Mouse (Mus musculus): Measurements from ENCODE around the gene Lap3. TPM values are rescaled to one million over a fixed set of nuclear protein-coding genes. Genes with fewer than 3 reads are reported as not detected.

The Lap3 gene
- 39.1 and 39.2 TPM in 2 replicates for polyA plus RNA-seq (2015; fragmentation: Nextera tagmentation; extraction: Ambion mirVana)

GRCm38 (mm10) chr5:45493191-45494092 lies at the start of gene Lap3:
Gene Lap3 (plus strand): TSS chr5:45493374.
- peak within 1 kb of the TSS; percentile 26; the same call in 1 of the 2 replicates for H3K27ac ChIP-seq (ENCODE audit: low read length)
- no peaks in the 10 kb centered on the region for H3K9me3 ChIP-seq (replicated peaks; ENCODE audit: control insufficient read depth, low read length)
- peaks cover 13% of the 10 kb centered on the region for H3K4me1 ChIP-seq (ENCODE audit: control insufficient read depth, low read depth, low read length)
- peak within 1 kb of the TSS; percentile 70 for H3K9ac ChIP-seq (ENCODE audit: low read depth, low read length)
- H3K4me2 ChIP-seq (ENCODE audit: low read depth, low read length), result peak within 1 kb of the TSS; percentile 96
- under 1% methylated on average over 77 of the region's 78 CpGs for WGBS (ENCODE audit: insufficient replicate concordance)
- H3K36me3 ChIP-seq (ENCODE audit: control insufficient read depth, insufficient read depth), result no peaks in the 10 kb centered on the region
- peak; percentile 96 for ATAC-seq (ENCODE audit: low read depth)
- peak within 1 kb of the TSS; percentile 72 for H3K4me3 ChIP-seq (ENCODE audit: low read depth, low read length)
- H3K27me3 ChIP-seq (ENCODE audit: control insufficient read depth, insufficient read depth, low read depth, low read length), result no peaks in the 10 kb centered on the region

GRCm38 (mm10) chr5:45444130-45444832 lies 48.9 kb upstream of the Lap3 start:
- Histone ChIP-seq H3K4me3 (ENCODE audit: low read depth, low read length) (no peak overlapping the region), H3K36me3 (ENCODE audit: control insufficient read depth, insufficient read depth) (peaks cover 2% of the 10 kb centered on the region), H3K9ac (ENCODE audit: low read depth, low read length) (no peak overlapping the region), H3K27ac (ENCODE audit: low read length) (peak overlapping the region; percentile 78), H3K4me1 (ENCODE audit: control insufficient read depth, low read depth, low read length) (peaks cover 12% of the 10 kb centered on the region), H3K4me2 (ENCODE audit: low read depth, low read length) (no peak overlapping the region), H3K27me3 (ENCODE audit: control insufficient read depth, insufficient read depth, low read depth, low read length) (no peaks in the 10 kb centered on the region), H3K9me3 (replicated peaks; ENCODE audit: control insufficient read depth, low read length) (no peaks in the 10 kb centered on the region)
- peak; percentile 70 for ATAC-seq (ENCODE audit: low read depth)
- WGBS (ENCODE audit: insufficient replicate concordance), result 64% methylated on average over 8 of the region's 8 CpGs

GRCm38 (mm10) chr5:45448676-45449075 lies 44.5 kb upstream of the Lap3 start:
- H3K27me3 ChIP-seq (ENCODE audit: control insufficient read depth, insufficient read depth, low read depth, low read length), result no peaks in the 10 kb centered on the region

GRCm38 (mm10) chr5:45449206-45449605 lies 44.0 kb upstream of the Lap3 start:
- peak overlapping the region; percentile 68; the same call in 1 of the 2 replicates for H3K9ac ChIP-seq (ENCODE audit: low read depth, low read length)
- H3K27ac ChIP-seq (ENCODE audit: low read length), result peak overlapping the region; percentile 81
- WGBS (ENCODE audit: insufficient replicate concordance), result 2% methylated on average over 8 of the region's 8 CpGs
- peak overlapping the region; percentile 69 for H3K4me3 ChIP-seq (ENCODE audit: low read depth, low read length)
- ATAC-seq (ENCODE audit: low read depth), result no peak
- peak overlapping the region; percentile 95 for H3K4me2 ChIP-seq (ENCODE audit: low read depth, low read length)
- H3K9me3 ChIP-seq (replicated peaks; ENCODE audit: control insufficient read depth, low read length), result no peaks in the 10 kb centered on the region
- peaks cover 16% of the 10 kb centered on the region for H3K4me1 ChIP-seq (ENCODE audit: control insufficient read depth, low read depth, low read length)
- H3K36me3 ChIP-seq (ENCODE audit: control insufficient read depth, insufficient read depth), result no peaks in the 10 kb centered on the region
- no peaks in the 10 kb centered on the region for H3K27me3 ChIP-seq (ENCODE audit: control insufficient read depth, insufficient read depth, low read depth, low read length)

More at GRCm38 (mm10) chr5:45448676-45449075, 44.5 kb upstream of the Lap3 start:
- Histone ChIP-seq H3K9me3 (replicated peaks; ENCODE audit: control insufficient read depth, low read length) (no peaks in the 10 kb centered on the region), H3K36me3 (ENCODE audit: control insufficient read depth, insufficient read depth) (no peaks in the 10 kb centered on the region), H3K4me1 (ENCODE audit: control insufficient read depth, low read depth, low read length) (peaks cover 16% of the 10 kb centered on the region), H3K4me2 (ENCODE audit: low read depth, low read length) (peak overlapping the region; percentile 95), H3K9ac (ENCODE audit: low read depth, low read length) (no peak overlapping the region; the same call in 1 of the 2 replicates), H3K27ac (ENCODE audit: low read length) (no peak overlapping the region), H3K4me3 (ENCODE audit: low read depth, low read length) (peak overlapping the region; percentile 69)
- no peak for ATAC-seq (ENCODE audit: low read depth)
- WGBS (ENCODE audit: insufficient replicate concordance), result 54% methylated on average over 5 of the region's 5 CpGs

- under 1% methylated on average over 70 of the region's 70 CpGs for WGBS (ENCODE audit: insufficient replicate concordance)
Measured at GRCm38 (mm10) chr5:45449831-45450716, 43.1 kb upstream of the Lap3 start, which contains the start of gene Qdpr. Gene Qdpr (minus strand): TSS chr5:45450236.

GRCm38 (mm10) chr5:45453451-45453850 lies 39.7 kb upstream of the Lap3 start, which contains the start of gene Clrn2:
Gene Clrn2 (plus strand): TSS chr5:45453751.
- ATAC-seq (ENCODE audit: low read depth), result no peak
- H3K36me3 ChIP-seq (ENCODE audit: control insufficient read depth, insufficient read depth), result no peaks in the 10 kb centered on the region
- WGBS (ENCODE audit: insufficient replicate concordance), result 62% methylated on average over 6 of the region's 6 CpGs
- H3K4me2 ChIP-seq (ENCODE audit: low read depth, low read length), result no peak within 1 kb of the TSS
- no peaks in the 10 kb centered on the region for H3K9me3 ChIP-seq (replicated peaks; ENCODE audit: control insufficient read depth, low read length)
- no peak within 1 kb of the TSS for H3K27ac ChIP-seq (ENCODE audit: low read length)
- H3K9ac ChIP-seq (ENCODE audit: low read depth, low read length), result no peak within 1 kb of the TSS
- H3K4me1 ChIP-seq (ENCODE audit: control insufficient read depth, low read depth, low read length), result peaks cover 11% of the 10 kb centered on the region
- no peaks in the 10 kb centered on the region for H3K27me3 ChIP-seq (ENCODE audit: control insufficient read depth, insufficient read depth, low read depth, low read length)
- no peak within 1 kb of the TSS for H3K4me3 ChIP-seq (ENCODE audit: low read depth, low read length)

More at GRCm38 (mm10) chr5:45449831-45450716, 43.1 kb upstream of the Lap3 start, which contains the start of gene Qdpr:
- Histone ChIP-seq H3K27ac (ENCODE audit: low read length) (peak within 1 kb of the TSS; percentile 81), H3K36me3 (ENCODE audit: control insufficient read depth, insufficient read depth) (no peaks in the 10 kb centered on the region), H3K4me1 (ENCODE audit: control insufficient read depth, low read depth, low read length) (peaks cover 16% of the 10 kb centered on the region), H3K27me3 (ENCODE audit: control insufficient read depth, insufficient read depth, low read depth, low read length) (no peaks in the 10 kb centered on the region), H3K9ac (ENCODE audit: low read depth, low read length) (peak within 1 kb of the TSS; percentile 68), H3K9me3 (replicated peaks; ENCODE audit: control insufficient read depth, low read length) (no peaks in the 10 kb centered on the region), H3K4me2 (ENCODE audit: low read depth, low read length) (peak within 1 kb of the TSS; percentile 95), H3K4me3 (ENCODE audit: low read depth, low read length) (peak within 1 kb of the TSS; percentile 69)
- ATAC-seq (ENCODE audit: low read depth), result peak; percentile 98

GRCm38 (mm10) chr5:45454456-45454855 lies 38.7 kb upstream of the Lap3 start:
- Histone ChIP-seq H3K9me3 (replicated peaks; ENCODE audit: control insufficient read depth, low read length) (no peaks in the 10 kb centered on the region), H3K9ac (ENCODE audit: low read depth, low read length) (no peak overlapping the region), H3K4me1 (ENCODE audit: control insufficient read depth, low read depth, low read length) (peaks cover 3% of the 10 kb centered on the region), H3K27ac (ENCODE audit: low read length) (no peak overlapping the region), H3K4me2 (ENCODE audit: low read depth, low read length) (no peak overlapping the region), H3K4me3 (ENCODE audit: low read depth, low read length) (no peak overlapping the region), H3K27me3 (ENCODE audit: control insufficient read depth, insufficient read depth, low read depth, low read length) (no peaks in the 10 kb centered on the region), H3K36me3 (ENCODE audit: control insufficient read depth, insufficient read depth) (no peaks in the 10 kb centered on the region)
- no peak for ATAC-seq (ENCODE audit: low read depth)
- WGBS (ENCODE audit: insufficient replicate concordance), result 41% methylated on average over 9 of the region's 9 CpGs

- Histone ChIP-seq H3K9me3 (replicated peaks; ENCODE audit: control insufficient read depth, low read length) (no peaks in the 10 kb centered on the region), H3K9ac (ENCODE audit: low read depth, low read length) (no peak overlapping the region), H3K27me3 (ENCODE audit: control insufficient read depth, insufficient read depth, low read depth, low read length) (no peaks in the 10 kb centered on the region; the same call in 1 of the 2 replicates), H3K4me3 (ENCODE audit: low read depth, low read length) (no peak overlapping the region), H3K27ac (ENCODE audit: low read length) (no peak overlapping the region), H3K4me2 (ENCODE audit: low read depth, low read length) (no peak overlapping the region), H3K4me1 (ENCODE audit: control insufficient read depth, low read depth, low read length) (no peaks in the 10 kb centered on the region), H3K36me3 (ENCODE audit: control insufficient read depth, insufficient read depth) (no peaks in the 10 kb centered on the region)
- ATAC-seq (ENCODE audit: low read depth), result no peak
- WGBS (ENCODE audit: insufficient replicate concordance), result 28% methylated on average over 7 of the region's 7 CpGs
Measured at GRCm38 (mm10) chr5:45472880-45473450, 20.2 kb upstream of the Lap3 start.
